Mouse (Mus musculus): ENCODE results near the gene Tnk1. TPM values are rescaled to one million over a fixed set of nuclear protein-coding genes. Genes with fewer than 3 reads are reported as not detected.

The Tnk1 gene
- 0.25 and 0.65 TPM in 2 replicates for polyA plus RNA-seq (2012; rRNA removed)

DNA sequence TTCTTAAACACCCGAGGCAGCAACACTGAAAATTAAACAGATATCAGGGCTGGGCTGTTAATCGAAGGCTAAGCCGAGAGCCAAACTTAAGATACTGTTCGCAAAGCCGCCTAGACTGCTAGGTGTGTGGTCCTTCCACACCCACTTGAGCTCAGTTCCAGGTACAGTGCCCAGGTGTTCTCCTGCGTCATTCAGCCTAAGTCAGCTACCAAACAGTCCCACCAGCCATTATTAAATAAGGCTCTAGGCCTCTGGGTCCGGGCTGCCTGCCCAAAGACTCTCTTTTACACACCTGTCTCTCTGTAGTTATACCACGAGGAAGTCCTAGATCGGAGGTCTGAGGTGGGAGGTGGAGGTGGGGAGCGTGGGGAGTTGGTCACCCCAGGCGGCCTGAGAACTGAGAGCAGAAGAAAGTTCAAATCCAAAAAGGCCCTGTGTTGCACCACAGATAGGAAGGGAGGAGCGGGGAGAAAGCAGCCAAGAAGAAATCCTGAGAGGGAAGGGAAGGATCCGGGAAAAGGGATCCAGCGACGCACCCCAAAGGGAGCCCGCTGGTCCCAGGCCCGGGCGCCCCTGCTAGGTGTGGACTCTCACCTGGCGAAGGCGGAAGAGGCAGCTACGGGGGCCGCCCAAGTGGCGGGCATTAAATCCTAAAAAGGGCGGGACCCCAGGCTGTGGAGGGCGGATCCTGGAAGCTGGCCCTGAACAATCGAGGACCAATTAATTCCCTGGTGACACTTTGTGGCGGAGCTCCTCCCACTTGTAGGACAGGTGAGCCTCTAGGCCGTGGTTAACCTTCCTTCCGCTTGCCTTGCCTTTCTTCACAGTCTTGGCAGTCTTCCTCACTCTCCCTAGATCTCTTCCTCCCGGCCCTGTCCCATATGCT, at the start of gene Tnk1:
Gene Tnk1 (minus strand): TSS at position 618 of the 886 bp plus-strand sequence.

DNA sequence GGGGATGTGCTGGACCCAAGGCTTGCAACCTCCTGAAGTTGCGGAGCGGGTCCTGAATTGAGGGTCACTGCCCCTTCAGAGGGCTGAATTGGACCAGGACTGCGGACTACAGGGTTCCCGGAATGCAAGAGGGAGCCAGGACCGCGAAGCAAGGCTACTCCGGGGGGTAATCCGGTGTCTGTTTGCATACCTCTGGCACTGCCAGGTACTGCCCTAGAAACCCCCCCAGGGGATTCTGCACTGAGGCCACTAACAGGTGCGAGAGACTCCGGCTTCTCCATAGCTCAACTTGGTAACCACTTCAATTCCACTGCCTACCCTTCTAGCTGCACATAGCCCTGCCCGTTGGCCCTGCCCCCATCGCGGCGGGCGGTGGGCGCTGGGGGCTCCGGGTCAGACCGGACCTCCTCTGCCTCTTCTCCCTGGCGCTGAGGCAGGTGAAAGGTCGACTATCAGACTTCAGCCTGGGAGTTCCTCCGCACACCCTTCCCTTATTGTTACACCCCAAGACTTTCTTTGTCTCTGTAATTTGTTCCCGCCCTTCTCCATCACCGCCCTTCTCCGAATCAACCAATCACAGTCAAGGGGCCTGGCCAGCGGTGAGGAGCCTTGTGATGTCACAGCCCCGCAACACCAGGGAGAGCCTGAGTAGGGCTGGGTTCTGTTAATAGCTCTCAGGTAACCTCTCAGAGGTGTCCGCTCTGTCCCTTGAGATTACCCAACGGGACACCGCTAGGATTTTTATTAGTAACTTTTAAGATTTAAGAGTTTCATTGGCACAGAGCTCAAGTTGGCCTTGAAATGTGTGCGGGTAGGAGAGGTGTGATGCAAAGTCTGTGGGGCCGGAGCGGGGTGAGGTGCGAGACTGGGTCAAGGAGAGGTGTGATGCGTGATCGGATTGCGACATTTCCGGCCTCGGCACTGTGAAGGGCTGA, 42.2 kb upstream of the Tnk1 start, which contains the start of the genes 2810408A11Rik and Neurl4:
Gene 2810408A11Rik (minus strand): TSS at position 517 of the 935 bp plus-strand sequence.
Gene Neurl4 (plus strand): TSS at position 602 of the 935 bp plus-strand sequence.

DNA sequence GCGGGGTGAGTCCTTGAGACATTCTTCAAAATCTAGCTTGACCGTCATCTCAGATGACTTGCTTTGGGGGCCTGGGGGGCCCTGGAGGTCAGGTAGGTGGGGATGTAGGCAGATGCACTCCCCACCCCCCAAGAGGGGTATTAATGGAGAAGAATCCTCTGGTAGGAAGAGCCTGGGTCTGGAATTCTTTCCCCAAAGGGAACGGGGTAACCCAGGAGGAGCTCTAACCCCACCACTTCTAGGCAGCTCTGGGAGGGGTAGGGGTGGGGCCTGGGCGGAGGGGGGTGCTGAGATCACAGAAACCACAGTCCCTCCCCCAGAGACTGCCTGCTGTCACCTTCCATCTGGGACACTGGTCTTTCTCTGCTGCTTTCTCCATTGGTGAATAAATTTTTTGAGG, 36.8 kb upstream of the Tnk1 start, which contains the start of gene Acap1:
Gene Acap1 (minus strand): TSS at position 249 of the 400 bp plus-strand sequence.

DNA sequence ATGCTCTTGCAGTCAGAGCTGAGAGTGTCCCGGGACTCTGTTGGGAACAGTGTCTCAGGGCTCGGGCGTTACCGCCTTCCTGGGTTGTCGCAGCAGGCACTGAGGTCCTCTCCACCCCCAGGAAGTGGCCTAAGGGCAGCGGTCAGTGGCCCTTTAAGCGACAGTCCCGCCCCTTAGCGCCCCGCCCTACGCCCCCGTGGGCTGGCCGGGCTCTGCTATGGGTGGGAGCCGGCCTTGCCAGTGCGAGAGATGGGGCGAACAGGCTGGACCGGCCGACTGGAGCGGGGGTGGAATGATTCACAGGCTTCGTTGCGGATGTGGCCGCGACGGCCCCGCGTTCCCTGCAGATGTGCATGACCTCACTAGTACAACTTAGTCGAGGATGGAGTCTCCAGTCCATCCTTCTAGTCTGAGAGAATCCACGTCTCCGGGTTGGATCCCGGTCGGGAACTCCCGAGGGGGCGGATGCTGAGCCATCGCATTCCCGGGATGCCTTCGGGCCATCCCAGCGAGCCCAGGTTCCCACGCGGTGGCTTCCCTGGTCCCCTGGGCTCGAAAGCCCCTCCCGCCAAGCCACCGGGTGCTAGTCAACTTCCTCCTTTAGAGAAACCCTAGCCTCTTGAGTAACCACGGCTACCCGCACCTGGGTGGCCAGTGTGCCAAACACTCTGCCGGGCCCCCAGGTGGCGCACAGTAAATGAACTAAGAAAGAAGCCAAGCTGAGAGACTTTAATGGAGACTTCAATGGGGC, 22.5 kb upstream of the Tnk1 start, which contains the start of gene Kctd11:
Gene Kctd11 (minus strand): TSS at position 554 of the 751 bp plus-strand sequence.

DNA sequence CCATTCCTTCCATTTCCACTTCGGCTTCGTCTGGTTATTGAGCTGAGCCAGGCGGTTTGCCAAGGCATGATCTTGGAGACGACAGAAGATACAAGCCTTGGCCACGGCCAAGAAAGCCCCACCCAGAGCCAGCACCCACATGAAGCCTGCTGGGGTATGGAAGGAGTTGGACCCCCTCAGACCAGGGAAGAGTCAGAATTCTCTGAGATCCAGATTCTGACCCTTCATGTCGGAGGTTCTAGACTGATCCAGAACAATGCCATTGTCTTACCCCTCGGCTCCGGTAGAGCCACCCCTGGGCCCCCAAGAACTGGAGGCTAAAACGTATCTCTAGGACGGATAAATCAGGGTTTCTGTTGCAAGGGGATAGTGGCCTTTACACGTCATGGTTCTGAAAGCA, 19.3 kb upstream of the Tnk1 start, which contains the start of gene Tmem95:
Gene Tmem95 (minus strand): TSS at position 141 of the 400 bp plus-strand sequence.

DNA sequence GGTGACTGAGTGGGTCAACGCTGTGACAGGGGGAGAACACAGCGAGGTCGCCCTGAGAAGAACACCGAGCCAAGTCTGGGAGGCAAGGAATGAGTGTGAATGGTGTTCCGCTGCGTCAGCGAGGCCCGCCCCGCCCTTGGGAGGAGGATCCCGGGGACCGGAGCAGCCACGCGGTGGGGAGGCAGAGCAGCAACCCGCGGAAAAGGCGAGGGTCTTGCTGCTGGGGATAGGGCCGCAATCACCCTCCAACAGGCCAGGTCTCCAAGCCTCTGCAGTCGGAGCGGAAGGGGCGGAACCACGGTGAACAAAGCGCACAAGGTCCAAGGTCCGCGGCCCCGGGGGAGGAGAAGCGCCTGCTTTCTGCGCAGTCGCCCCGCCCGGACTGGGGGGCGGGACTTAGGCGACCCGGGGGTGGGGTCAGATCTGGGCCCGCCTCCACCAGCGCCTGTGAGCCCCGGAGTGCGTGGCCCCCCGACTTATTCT, 12.3 kb downstream of the Tnk1 start, which contains the start of gene Plscr3:
Gene Plscr3 (plus strand): TSS at position 179 of the 483 bp plus-strand sequence.

DNA sequence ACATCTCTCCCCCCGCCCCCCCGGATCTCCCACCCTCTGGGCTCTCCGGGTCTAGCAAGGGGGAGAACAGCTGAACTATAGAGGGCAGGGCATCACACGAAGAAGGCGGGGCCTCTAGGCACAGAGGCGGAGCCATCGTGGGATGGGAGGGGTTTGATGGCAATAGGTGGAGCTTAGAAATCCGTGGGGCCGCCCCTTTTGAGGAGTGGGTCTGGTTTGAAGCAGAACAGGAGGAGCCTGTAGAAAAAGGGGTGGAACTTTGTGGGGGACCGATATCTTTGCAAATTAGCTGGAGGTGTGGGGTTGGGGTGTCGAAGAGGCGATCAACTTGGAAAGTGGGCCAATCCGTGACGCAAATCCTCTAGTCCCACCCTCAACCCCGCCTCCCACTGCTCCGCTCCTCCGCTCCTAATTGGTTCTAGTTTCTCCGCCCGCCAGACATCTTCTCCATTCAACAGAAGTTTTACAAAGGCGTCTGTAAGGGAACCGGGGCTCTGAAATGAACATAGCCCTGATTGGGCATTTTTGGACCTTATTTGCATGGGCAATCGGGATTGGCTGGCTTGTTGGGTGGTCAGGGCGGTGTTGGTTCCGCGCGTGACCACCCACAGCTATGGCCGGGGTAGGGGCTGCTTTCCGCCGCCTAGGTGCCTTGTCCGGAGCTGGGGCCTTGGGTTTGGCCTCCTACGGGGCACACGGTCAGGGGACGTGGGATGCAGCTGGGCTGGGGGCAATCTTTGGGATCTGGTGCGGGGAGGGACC, 20.4 kb downstream of the Tnk1 start, which contains the start of gene Tmem256:
Gene Tmem256 (plus strand): TSS at position 563 of the 762 bp plus-strand sequence.

DNA sequence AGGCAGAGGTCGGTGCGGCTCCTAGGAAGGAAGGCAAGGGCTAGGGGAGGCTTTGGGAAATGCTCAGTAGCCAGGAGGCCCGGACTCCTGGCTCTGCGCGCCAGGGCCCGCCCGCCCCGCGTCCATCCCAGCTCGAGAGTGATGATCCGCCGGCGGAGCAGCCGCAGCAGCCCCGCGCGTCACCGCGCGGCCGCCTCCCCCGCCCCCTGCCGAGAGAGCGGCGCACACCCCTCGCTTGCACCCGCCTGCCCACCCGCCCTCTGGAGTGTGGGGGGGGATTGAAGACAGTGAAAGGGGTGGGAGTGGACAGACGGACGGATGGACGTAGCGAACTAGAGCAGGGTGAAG, 21.0 kb downstream of the Tnk1 start, which contains the start of gene Nlgn2:
Gene Nlgn2 (minus strand): TSS at position 181 of the 348 bp plus-strand sequence.

DNA sequence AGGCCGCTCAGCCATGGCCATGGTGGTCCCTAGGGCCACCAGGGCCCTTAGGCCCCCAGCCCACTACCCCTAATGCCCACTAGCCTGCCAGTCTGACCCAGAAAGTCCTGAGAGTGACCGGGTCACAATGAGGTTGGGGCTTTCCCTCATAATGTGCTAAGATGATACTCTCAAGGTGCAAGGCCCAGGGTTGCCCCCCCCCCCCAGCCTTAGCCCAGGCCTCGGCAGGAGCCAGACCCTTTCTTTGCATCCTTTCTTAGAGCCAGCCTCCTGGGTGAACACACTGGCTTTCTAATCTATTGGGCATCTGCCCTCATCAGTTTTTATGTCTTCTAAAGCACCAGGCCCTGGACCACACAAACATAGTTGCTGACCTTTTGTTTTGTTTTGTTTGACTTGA, 36.5 kb downstream of the Tnk1 start, which contains the start of gene Spem1:
Gene Spem1 (minus strand): TSS at position 101 of the 400 bp plus-strand sequence.

DNA sequence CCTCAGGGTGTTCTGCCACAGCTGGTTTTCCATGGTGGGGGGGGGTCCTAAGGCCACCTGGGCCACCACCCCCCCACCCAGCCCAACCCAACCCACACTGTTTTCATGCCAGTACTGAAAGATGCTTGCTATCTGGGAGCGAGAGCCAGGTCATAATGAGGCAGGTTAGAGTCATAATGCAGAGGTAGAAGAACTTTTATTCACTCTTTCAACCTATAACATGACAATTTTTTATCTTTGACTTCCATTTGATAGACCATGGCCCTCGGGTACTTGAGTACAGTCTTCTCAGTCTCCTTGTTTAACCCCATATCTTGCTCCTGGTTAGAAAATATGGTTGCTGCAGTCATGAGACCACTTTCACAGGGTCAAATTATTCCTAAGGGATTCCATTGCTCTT, 40.2 kb downstream of the Tnk1 start, which contains the start of gene Spem2:
Gene Spem2 (minus strand): TSS at position 101 of the 400 bp plus-strand sequence.

DNA sequence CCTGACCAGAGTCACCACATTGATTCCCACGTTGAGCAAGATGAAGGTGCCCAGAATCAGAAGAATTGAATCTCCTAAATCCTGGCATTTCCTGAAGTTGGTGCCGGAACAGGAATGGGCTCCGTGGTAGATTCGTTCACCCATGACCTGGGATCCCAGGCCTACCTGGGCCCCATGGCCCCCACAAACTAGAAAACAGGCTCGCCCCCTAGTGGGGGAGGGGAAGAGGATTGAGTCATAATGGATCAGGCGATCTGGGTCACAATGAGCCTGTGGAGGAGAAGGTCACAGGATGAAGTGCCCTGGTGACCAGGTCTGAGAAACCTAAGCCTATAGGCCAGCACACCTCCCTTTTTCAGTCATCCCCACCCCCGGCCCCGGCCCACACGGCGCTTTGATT, 43.4 kb downstream of the Tnk1 start, which contains the start of gene Gm39566:
Gene Gm39566 (minus strand): TSS at position 144 of the 400 bp plus-strand sequence.

DNA sequence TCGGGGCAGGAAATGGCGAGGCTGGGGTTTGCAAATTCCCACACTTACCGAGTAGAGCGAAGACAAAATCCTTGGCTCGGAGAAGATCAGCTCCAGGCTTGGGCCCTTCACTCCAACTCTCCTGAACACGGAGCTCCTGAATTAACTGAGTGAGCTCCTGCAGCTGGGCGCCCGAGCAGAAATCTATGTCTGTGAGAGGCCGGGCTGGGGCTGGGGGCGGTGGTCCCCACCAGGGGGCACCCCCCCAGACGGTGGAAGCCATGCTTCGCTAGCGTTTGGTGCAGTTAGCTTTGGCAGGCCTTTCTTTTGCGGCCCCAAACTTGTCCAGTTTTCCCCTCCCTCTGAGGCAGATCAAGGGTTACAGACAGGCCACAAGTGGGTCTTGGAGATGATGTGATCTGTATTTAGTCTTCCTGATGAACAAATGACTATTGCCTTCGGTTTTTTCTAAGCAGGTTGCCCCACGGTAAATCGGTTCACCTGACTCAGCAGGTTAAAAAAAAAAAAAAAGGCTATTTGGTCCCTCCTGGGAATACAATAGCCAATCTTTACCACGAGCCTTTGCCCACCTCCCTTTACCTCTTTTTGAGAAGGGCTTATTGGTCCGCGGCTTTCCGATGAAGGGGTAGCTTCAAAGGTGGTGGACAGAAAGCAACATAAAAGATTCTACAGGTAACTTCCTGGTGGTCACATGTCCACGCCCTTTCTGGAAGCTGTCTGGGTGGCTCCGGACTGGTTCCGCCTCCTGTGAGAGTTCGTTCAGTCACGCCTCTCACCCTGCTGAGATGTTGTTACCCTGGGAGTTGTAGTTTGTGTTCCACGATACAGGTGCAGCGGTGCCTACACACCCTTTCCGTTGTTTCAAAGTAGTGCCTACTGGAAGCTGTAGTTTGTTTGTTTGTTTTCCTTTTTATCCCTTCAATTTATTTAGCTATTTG, 53.3 kb downstream of the Tnk1 start, which contains the start of gene Tmem102:
Gene Tmem102 (minus strand): TSS at position 653 of the 938 bp plus-strand sequence.

DNA sequence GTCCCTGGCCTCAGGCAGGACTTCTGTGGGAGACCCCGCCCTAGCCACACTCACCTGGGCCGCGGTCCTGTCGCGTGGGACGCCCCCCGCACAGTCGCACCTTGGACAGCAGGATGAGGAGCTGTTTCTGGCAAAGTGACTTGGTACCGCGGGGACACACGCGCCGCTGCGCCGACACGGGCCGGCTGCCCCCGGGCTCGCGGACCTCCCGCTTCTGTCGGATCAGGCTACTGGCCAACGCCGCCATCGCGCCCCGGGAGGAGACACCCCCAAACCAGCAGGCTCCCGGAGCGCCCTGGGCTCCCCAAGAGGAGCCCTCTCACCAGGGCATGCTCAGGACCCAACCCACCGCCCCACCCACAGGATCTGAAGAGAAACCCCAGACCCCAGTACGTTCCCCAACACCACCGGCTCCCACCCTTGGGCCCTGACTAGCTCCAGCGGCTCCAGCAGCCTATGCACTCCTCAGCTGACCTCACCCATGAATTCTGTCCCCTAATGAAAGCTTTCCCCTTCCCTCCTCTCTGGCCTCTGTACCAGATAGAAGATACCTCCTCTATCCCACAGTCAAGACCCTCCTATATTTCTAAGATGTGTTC, 57.1 kb downstream of the Tnk1 start, which contains the start of gene Fgf11:
Gene Fgf11 (minus strand): TSS at position 479 of the 599 bp plus-strand sequence.

Other genes starting within 250 kb of the Tnk1 start
- gene Shbg, start 240.8 kb downstream of the Tnk1 start, polyA plus RNA-seq (2012; rRNA removed) = 0.86 and 1.6 TPM in 2 replicates
- 14.8 and 16.0 TPM in 2 replicates for gene Sat2, start 236.7 kb downstream of the Tnk1 start, polyA plus RNA-seq (2012; rRNA removed)
- gene Fxr2, start 225.7 kb downstream of the Tnk1 start, polyA plus RNA-seq (2012; rRNA removed) = 126 and 156 TPM in 2 replicates
- 0.12 and 0.22 TPM in 2 replicates for gene Sox15, start 203.4 kb downstream of the Tnk1 start, polyA plus RNA-seq (2012; rRNA removed)
- gene Mpdu1, start 196.1 kb downstream of the Tnk1 start, polyA plus RNA-seq (2012; rRNA removed) = 97.0 and 101 TPM in 2 replicates
- gene Cd68, start 192.6 kb downstream of the Tnk1 start, polyA plus RNA-seq (2012; rRNA removed) = 4.7 and 9.4 TPM in 2 replicates
- gene Eif4a1, start 186.3 kb downstream of the Tnk1 start, polyA plus RNA-seq (2012; rRNA removed) = 1,301 and 1,419 TPM in 2 replicates
- gene Senp3, start 176.6 kb downstream of the Tnk1 start, polyA plus RNA-seq (2012; rRNA removed) = 92.5 and 186 TPM in 2 replicates
- gene Tnfsf13, start 172.9 kb downstream of the Tnk1 start, polyA plus RNA-seq (2012; rRNA removed) = 0.29 and 0.97 TPM in 2 replicates
- 4.4 and 4.9 TPM in 2 replicates for gene Tnfsf12, start 162.9 kb downstream of the Tnk1 start, polyA plus RNA-seq (2012; rRNA removed)
- gene Tnfsfm13, start 162.6 kb downstream of the Tnk1 start, polyA plus RNA-seq (2012; rRNA removed) = 1.7 and 2.3 TPM in 2 replicates
- gene Polr2a, start 100.1 kb downstream of the Tnk1 start, polyA plus RNA-seq (2012; rRNA removed) = 48.6 and 79.6 TPM in 2 replicates
- gene Slc35g3, start 96.8 kb downstream of the Tnk1 start, polyA plus RNA-seq (2012; rRNA removed) = 0.16 and 0.30 TPM in 2 replicates
- 4.7 and 5.0 TPM in 2 replicates for gene Zbtb4, start 92.8 kb downstream of the Tnk1 start, polyA plus RNA-seq (2012; rRNA removed)
- 1.7 and 15.7 TPM in 2 replicates for gene Chrnb1, start 62.8 kb downstream of the Tnk1 start, polyA plus RNA-seq (2012; rRNA removed)
- 4.7 and 7.5 TPM in 2 replicates for gene Fgf11, start 56.9 kb downstream of the Tnk1 start, polyA plus RNA-seq (2012; rRNA removed)
- gene Tmem102, start 53.1 kb downstream of the Tnk1 start, polyA plus RNA-seq (2012; rRNA removed) = 0.19 and 0.27 TPM in 2 replicates
- not detected in 2 replicates for gene Gm39566, start 43.4 kb downstream of the Tnk1 start, polyA plus RNA-seq (2012; rRNA removed)
- not detected in 2 replicates for gene Spem2, start 40.3 kb downstream of the Tnk1 start, polyA plus RNA-seq (2012; rRNA removed)
- gene Spem1, start 36.5 kb downstream of the Tnk1 start, polyA plus RNA-seq (2012; rRNA removed) = 0.80 and 0.86 TPM in 2 replicates
- gene Nlgn2, start 20.9 kb downstream of the Tnk1 start, polyA plus RNA-seq (2012; rRNA removed) = 70.3 and 84.9 TPM in 2 replicates
- gene Tmem256, start 20.2 kb downstream of the Tnk1 start, polyA plus RNA-seq (2012; rRNA removed) = 137 and 187 TPM in 2 replicates
- 60.2 and 99.9 TPM in 2 replicates for gene Plscr3, start 12.4 kb downstream of the Tnk1 start, polyA plus RNA-seq (2012; rRNA removed)
- not detected in 2 replicates for gene Tmem95, start 19.3 kb upstream of the Tnk1 start, polyA plus RNA-seq (2012; rRNA removed)
- gene Kctd11, start 22.7 kb upstream of the Tnk1 start, polyA plus RNA-seq (2012; rRNA removed) = 2.3 and 2.9 TPM in 2 replicates
- gene Acap1, start 36.8 kb upstream of the Tnk1 start, polyA plus RNA-seq (2012; rRNA removed) = 2.0 and 2.4 TPM in 2 replicates
- 10.4 and 14.1 TPM in 2 replicates for gene 2810408A11Rik, start 42.3 kb upstream of the Tnk1 start, polyA plus RNA-seq (2012; rRNA removed)
- gene Neurl4, start 42.3 kb upstream of the Tnk1 start, polyA plus RNA-seq (2012; rRNA removed) = 86.7 and 121 TPM in 2 replicates
- 71.0 and 88.1 TPM in 2 replicates for gene Gps2, start 55.2 kb upstream of the Tnk1 start, polyA plus RNA-seq (2012; rRNA removed)
- gene Eif5a, start 63.2 kb upstream of the Tnk1 start, polyA plus RNA-seq (2012; rRNA removed) = 1,164 and 1,181 TPM in 2 replicates
- 23.1 and 36.5 TPM in 2 replicates for gene Ybx2, start 77.1 kb upstream of the Tnk1 start, polyA plus RNA-seq (2012; rRNA removed)
- 10.3 and 24.4 TPM in 2 replicates for gene Slc2a4, start 89.5 kb upstream of the Tnk1 start, polyA plus RNA-seq (2012; rRNA removed)
- gene Cldn7, start 106.0 kb upstream of the Tnk1 start, polyA plus RNA-seq (2012; rRNA removed) = 2.3 and 5.7 TPM in 2 replicates
- 88.4 and 139 TPM in 2 replicates for gene Ctdnep1, start 122.4 kb upstream of the Tnk1 start, polyA plus RNA-seq (2012; rRNA removed)
- 112 and 147 TPM in 2 replicates for gene Elp5, start 123.8 kb upstream of the Tnk1 start, polyA plus RNA-seq (2012; rRNA removed)
- gene Gabarap, start 132.4 kb upstream of the Tnk1 start, polyA plus RNA-seq (2012; rRNA removed) = 303 and 380 TPM in 2 replicates
- gene Phf23, start 137.0 kb upstream of the Tnk1 start, polyA plus RNA-seq (2012; rRNA removed) = 66.5 and 98.1 TPM in 2 replicates
- 32.7 and 40.0 TPM in 2 replicates for gene Dvl2, start 141.9 kb upstream of the Tnk1 start, polyA plus RNA-seq (2012; rRNA removed)
- gene Acadvl, start 156.7 kb upstream of the Tnk1 start, polyA plus RNA-seq (2012; rRNA removed) = 32.6 and 38.6 TPM in 2 replicates
- 71.2 and 101 TPM in 2 replicates for gene Dlg4, start 158.2 kb upstream of the Tnk1 start, polyA plus RNA-seq (2012; rRNA removed)
- 1.4 TPM in 2 replicates for gene Asgr1, start 195.4 kb upstream of the Tnk1 start, polyA plus RNA-seq (2012; rRNA removed)
- 0.49 and 0.56 TPM in 2 replicates for gene Asgr2, start 233.9 kb upstream of the Tnk1 start, polyA plus RNA-seq (2012; rRNA removed)

Data from central nervous system, embryonic 11.5 days (tissue).